Mouse (Mus musculus): ENCODE data around the gene Abca13. TPM values are rescaled to one million over a fixed set of nuclear protein-coding genes. Genes with fewer than 3 reads are reported as not detected.
"Not testable (repeated sequence)": the region's sequence is repeated elsewhere in the genome, so short reads cannot be mapped to it uniquely, and the experiment has no call there.

The Abca13 gene
- polyA plus RNA-seq, 1 experiment, result 9.4 TPM

GRCm38 (mm10) chr11:9500326-9501142, 308.8 kb downstream of the Abca13 start:
- Histone ChIP-seq H3K4me3 (replicated peaks; ENCODE audit: control insufficient read depth, low read depth, low read length) (no peak overlapping the region), H3K4me1 (ENCODE audit: control insufficient read depth, insufficient read depth, low read length) (no peaks in the 10 kb centered on the region), H3K27ac (ENCODE audit: control insufficient read depth, insufficient read depth, low read depth, low read length, poor library complexity) (no peak overlapping the region)
- TF ChIP-seq POLR2A (IDR thresholded peaks at IDR 0.05; ENCODE audit: borderline replicate concordance, control insufficient read depth, low read depth, low read length) (no peak), CTCF (IDR thresholded peaks at IDR 0.05; ENCODE audit: control insufficient read depth, insufficient read depth, low read length) (no peak)
- WGBS, result 65% methylated on average over 5 of the region's 5 CpGs

GRCm38 (mm10) chr11:9514966-9515365, 323.2 kb downstream of the Abca13 start:
- H3K4me1 ChIP-seq (ENCODE audit: control insufficient read depth, insufficient read depth, low read length); H3K4me3 ChIP-seq (replicated peaks; ENCODE audit: control insufficient read depth, low read depth, low read length); H3K27ac ChIP-seq (ENCODE audit: control insufficient read depth, insufficient read depth, low read depth, low read length, poor library complexity): not testable (repeated sequence)
- WGBS, result 78% methylated on average over 2 of the region's 2 CpGs

GRCm38 (mm10) chr11:9528556-9528955, 336.8 kb downstream of the Abca13 start:
- Histone ChIP-seq H3K27ac (ENCODE audit: control insufficient read depth, insufficient read depth, low read depth, low read length, poor library complexity) (no peak overlapping the region), H3K4me1 (ENCODE audit: control insufficient read depth, insufficient read depth, low read length) (peaks cover 1% of the 10 kb centered on the region), H3K4me3 (replicated peaks; ENCODE audit: control insufficient read depth, low read depth, low read length) (no peak overlapping the region)
- 78% methylated on average over 3 of the region's 3 CpGs for WGBS
- no peak for TF ChIP-seq POLR2A (IDR thresholded peaks at IDR 0.05; ENCODE audit: borderline replicate concordance, control insufficient read depth, low read depth, low read length)
- TF ChIP-seq CTCF (IDR thresholded peaks at IDR 0.05; ENCODE audit: control insufficient read depth, insufficient read depth, low read length), result no peak

- 2% methylated on average over 8 of the region's 8 CpGs for WGBS
- Histone ChIP-seq H3K4me1 (ENCODE audit: control insufficient read depth, insufficient read depth, low read length) (peaks cover 1% of the 10 kb centered on the region), H3K4me3 (replicated peaks; ENCODE audit: control insufficient read depth, low read depth, low read length) (no peak overlapping the region), H3K27ac (ENCODE audit: control insufficient read depth, insufficient read depth, low read depth, low read length, poor library complexity) (no peak overlapping the region)
- TF ChIP-seq CTCF (IDR thresholded peaks at IDR 0.05; ENCODE audit: control insufficient read depth, insufficient read depth, low read length) (no peak), POLR2A (IDR thresholded peaks at IDR 0.05; ENCODE audit: borderline replicate concordance, control insufficient read depth, low read depth, low read length) (no peak)
These were observed 340.0 kb downstream of the Abca13 start for GRCm38 (mm10) chr11:9531715-9532114.

GRCm38 (mm10) chr11:9533189-9533588, 341.4 kb downstream of the Abca13 start:
- H3K4me3 ChIP-seq (replicated peaks; ENCODE audit: control insufficient read depth, low read depth, low read length), result no peak overlapping the region
- WGBS, result 35% methylated on average over 1 of the region's 1 CpGs
- no peak overlapping the region for H3K27ac ChIP-seq (ENCODE audit: control insufficient read depth, insufficient read depth, low read depth, low read length, poor library complexity)
- TF ChIP-seq POLR2A (IDR thresholded peaks at IDR 0.05; ENCODE audit: borderline replicate concordance, control insufficient read depth, low read depth, low read length) (no peak), CTCF (IDR thresholded peaks at IDR 0.05; ENCODE audit: control insufficient read depth, insufficient read depth, low read length) (no peak)
- H3K4me1 ChIP-seq (ENCODE audit: control insufficient read depth, insufficient read depth, low read length), result peaks cover 1% of the 10 kb centered on the region

GRCm38 (mm10) chr11:9533658-9534202, 342.0 kb downstream of the Abca13 start:
- Histone ChIP-seq H3K4me1 (ENCODE audit: control insufficient read depth, insufficient read depth, low read length) (peaks cover 1% of the 10 kb centered on the region), H3K4me3 (replicated peaks; ENCODE audit: control insufficient read depth, low read depth, low read length) (no peak overlapping the region), H3K27ac (ENCODE audit: control insufficient read depth, insufficient read depth, low read depth, low read length, poor library complexity) (no peak overlapping the region)
- 53% methylated on average over 1 of the region's 1 CpGs for WGBS
- TF ChIP-seq POLR2A (IDR thresholded peaks at IDR 0.05; ENCODE audit: borderline replicate concordance, control insufficient read depth, low read depth, low read length) (no peak), CTCF (IDR thresholded peaks at IDR 0.05; ENCODE audit: control insufficient read depth, insufficient read depth, low read length) (no peak)

- H3K4me3 ChIP-seq (replicated peaks; ENCODE audit: control insufficient read depth, low read depth, low read length), result no peak overlapping the region
- WGBS, result 68% methylated on average over 6 of the region's 6 CpGs
- TF ChIP-seq POLR2A (IDR thresholded peaks at IDR 0.05; ENCODE audit: borderline replicate concordance, control insufficient read depth, low read depth, low read length), result no peak
- no peak for TF ChIP-seq CTCF (IDR thresholded peaks at IDR 0.05; ENCODE audit: control insufficient read depth, insufficient read depth, low read length)
- H3K27ac ChIP-seq (ENCODE audit: control insufficient read depth, insufficient read depth, low read depth, low read length, poor library complexity), result no peak overlapping the region
- peaks cover 1% of the 10 kb centered on the region for H3K4me1 ChIP-seq (ENCODE audit: control insufficient read depth, insufficient read depth, low read length)
These were observed 345.1 kb downstream of the Abca13 start for GRCm38 (mm10) chr11:9536811-9537210.

- Histone ChIP-seq H3K4me1 (ENCODE audit: control insufficient read depth, insufficient read depth, low read length) (no peaks in the 10 kb centered on the region), H3K4me3 (replicated peaks; ENCODE audit: control insufficient read depth, low read depth, low read length) (no peak overlapping the region), H3K27ac (ENCODE audit: control insufficient read depth, insufficient read depth, low read depth, low read length, poor library complexity) (no peak overlapping the region)
- WGBS, result 86% methylated on average over 1 of the region's 1 CpGs
- TF ChIP-seq POLR2A (IDR thresholded peaks at IDR 0.05; ENCODE audit: borderline replicate concordance, control insufficient read depth, low read depth, low read length), result no peak
- no peak for TF ChIP-seq CTCF (IDR thresholded peaks at IDR 0.05; ENCODE audit: control insufficient read depth, insufficient read depth, low read length)
These were observed 346.6 kb downstream of the Abca13 start for GRCm38 (mm10) chr11:9538328-9538727.
